Mouse (Mus musculus) neural tube, embryonic 10.5 days (tissue): ENCODE results near the gene Slc27a2.
"Not testable (repeated sequence)": the region's sequence is repeated elsewhere in the genome, so short reads cannot be mapped to it uniquely, and the experiment has no call there.

Source experiments
- DNase-seq: peaks from one replicate; pipeline ENCODE4 v3.0.0-alpha.2; 2017; ENCODE audit warnings: low spot score; ENCODE audit errors: extremely low spot score

Gene Slc27a2

GRCm38 (mm10) chr2:126552357-126553290, at the start of gene Slc27a2:
Slc27a2 (plus strand) TSS chr2:126552407.
- peak; percentile 69 for DNase-seq

- DNase-seq = no peak
Observed at GRCm38 (mm10) chr2:126505156-126505555, 47.1 kb upstream of the Slc27a2 start.

- no peak for DNase-seq
Observed at GRCm38 (mm10) chr2:126507477-126507876, 44.7 kb upstream of the Slc27a2 start.

GRCm38 (mm10) chr2:126508228-126508627, 44.0 kb upstream of the Slc27a2 start:
- no peak for DNase-seq

- DNase-seq = no peak
Observed at GRCm38 (mm10) chr2:126515069-126515826, 37.0 kb upstream of the Slc27a2 start.

- no peak for DNase-seq
Observed at GRCm38 (mm10) chr2:126519872-126520581, 32.2 kb upstream of the Slc27a2 start.

- DNase-seq = no peak
Observed at GRCm38 (mm10) chr2:126520828-126521227, 31.4 kb upstream of the Slc27a2 start.

GRCm38 (mm10) chr2:126521471-126521870, 30.7 kb upstream of the Slc27a2 start:
- no peak for DNase-seq

GRCm38 (mm10) chr2:126522056-126522455, 30.2 kb upstream of the Slc27a2 start:
- DNase-seq = no peak

GRCm38 (mm10) chr2:126523101-126523745, 29.0 kb upstream of the Slc27a2 start:
- not testable (repeated sequence) for DNase-seq

- no peak for DNase-seq
Observed at GRCm38 (mm10) chr2:126524271-126524670, 27.9 kb upstream of the Slc27a2 start.

GRCm38 (mm10) chr2:126527461-126527860, 24.7 kb upstream of the Slc27a2 start:
- no peak for DNase-seq

GRCm38 (mm10) chr2:126530581-126530980, 21.6 kb upstream of the Slc27a2 start:
- no peak for DNase-seq

GRCm38 (mm10) chr2:126537654-126538053, 14.6 kb upstream of the Slc27a2 start:
- DNase-seq = no peak

- DNase-seq = no peak
Observed at GRCm38 (mm10) chr2:126540390-126540925, 11.7 kb upstream of the Slc27a2 start.

- no peak for DNase-seq
Observed at GRCm38 (mm10) chr2:126542211-126542610, 10.0 kb upstream of the Slc27a2 start.

GRCm38 (mm10) chr2:126545297-126545696, 6.9 kb upstream of the Slc27a2 start:
- no peak for DNase-seq

- no peak for DNase-seq
Observed at GRCm38 (mm10) chr2:126546392-126546791, 5.8 kb upstream of the Slc27a2 start.

GRCm38 (mm10) chr2:126549681-126550080, 2.5 kb upstream of the Slc27a2 start:
- no peak for DNase-seq

- DNase-seq = no peak
Observed at GRCm38 (mm10) chr2:126551244-126551890, 840 bp upstream of the Slc27a2 start.
